Mouse (Mus musculus) thymus, adult 2 months (tissue): ENCODE measurements around the gene Clcn3. TPM values are rescaled to one million over a fixed set of nuclear protein-coding genes. Genes with fewer than 3 reads are reported as not detected.

Experiments used
- DNase-seq: peaks from one replicate; pipeline ENCODE4 v3.0.0; 2021
- H3K27ac ChIP-seq: fragments of 200-500 bp; 2 replicates; pipeline ENCODE4 v1.5.1; 2012; ENCODE audit warnings: low read length, control low read depth; ENCODE audit not compliant: control insufficient read depth, insufficient read depth
- H3K27me3 ChIP-seq: fragments of 200-500 bp; 2 replicates; pipeline ENCODE4 v1.6.1; 2012; ENCODE audit warnings: mild to moderate bottlenecking, low read length, moderate library complexity, mixed read lengths; ENCODE audit not compliant: control insufficient read depth, insufficient read depth
- H3K36me3 ChIP-seq: fragments of 200-500 bp; 2 replicates; pipeline ENCODE4 v1.6.1; 2012; ENCODE audit warnings: mild to moderate bottlenecking, low read length, moderate library complexity; ENCODE audit not compliant: control insufficient read depth, insufficient read depth
- H3K4me1 ChIP-seq: fragments of 200-500 bp; replicated peaks from 2 replicates; pipeline ENCODE4 v1.6.1; 2012; ENCODE audit warnings: low read length; ENCODE audit not compliant: control insufficient read depth, insufficient read depth
- H3K4me3 ChIP-seq: fragments of 200-500 bp; 2 replicates; pipeline ENCODE4 v1.5.1; 2012; ENCODE audit warnings: mild to moderate bottlenecking, low read length, control low read depth, moderate library complexity; ENCODE audit not compliant: control insufficient read depth, insufficient read depth
- CTCF ChIP-seq: fragments of 200-500 bp; IDR thresholded peaks from 2 replicates; pipeline ENCODE4 v1.5.1; 2012; ENCODE audit warnings: mild to moderate bottlenecking, control low read depth, low read length, moderate library complexity, borderline replicate concordance; ENCODE audit not compliant: control insufficient read depth, poor library complexity, insufficient read depth; ENCODE audit errors: extremely low read depth
- POLR2A ChIP-seq: fragments of 200-500 bp; IDR thresholded peaks from 2 replicates; pipeline ENCODE4 v1.6.1; 2012; ENCODE audit warnings: mild to moderate bottlenecking, low read length, control low read depth, moderate library complexity; ENCODE audit not compliant: control insufficient read depth, poor library complexity, insufficient read depth; ENCODE audit errors: extremely low read depth
- WGBS: fragments of 180-500 bp; shearing (Covaris S2); methylation state at CpG from one replicate; pipeline ENCODE4 v1.1.7; 2018; 5-methylcytosine and 5-hydroxymethylcytosine counted together
- polyA plus RNA-seq: library from polyadenylated mRNA; depleted of rRNA; stranded (reverse); fragments of >200 nt; gene quantifications from 2 replicates; pipeline ENCODE4 v1.2.3, GENCODE M21; 2012

The Clcn3 gene
- polyA plus RNA-seq, 1 experiment: 17.2 TPM

DNA sequence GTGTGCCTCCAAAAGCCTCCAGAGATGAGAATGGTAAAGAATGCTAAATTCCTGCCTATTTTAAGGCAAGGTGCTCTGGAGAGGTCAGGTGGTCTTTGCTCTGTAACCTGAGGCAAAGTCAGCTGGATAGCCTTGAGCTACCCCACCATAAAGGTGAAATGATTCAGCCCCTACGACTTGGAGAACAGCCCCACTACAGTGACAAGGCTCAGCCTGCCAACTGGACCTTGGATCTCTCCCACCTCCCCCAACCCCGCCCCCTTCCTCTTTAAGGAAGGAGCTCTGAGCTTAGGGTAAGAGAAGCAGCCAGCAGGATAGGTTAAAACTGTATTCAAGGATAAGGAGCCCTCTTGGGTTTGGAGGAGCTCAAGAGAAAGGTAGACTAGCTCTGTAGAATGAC is 14.0 kb downstream of the Clcn3 start:
- TF ChIP-seq POLR2A (no peak), CTCF (no peak)
- 66% methylated on average over 2 of the region's 2 CpGs for WGBS
- no peak overlapping the region for H3K4me3 ChIP-seq
- H3K4me1 ChIP-seq: peaks cover 2% of the 10 kb centered on the region
- no peak for DNase-seq
- no peak overlapping the region for H3K27ac ChIP-seq
- H3K27me3 ChIP-seq: no peaks in the 10 kb centered on the region
- no peaks in the 10 kb centered on the region for H3K36me3 ChIP-seq

DNA sequence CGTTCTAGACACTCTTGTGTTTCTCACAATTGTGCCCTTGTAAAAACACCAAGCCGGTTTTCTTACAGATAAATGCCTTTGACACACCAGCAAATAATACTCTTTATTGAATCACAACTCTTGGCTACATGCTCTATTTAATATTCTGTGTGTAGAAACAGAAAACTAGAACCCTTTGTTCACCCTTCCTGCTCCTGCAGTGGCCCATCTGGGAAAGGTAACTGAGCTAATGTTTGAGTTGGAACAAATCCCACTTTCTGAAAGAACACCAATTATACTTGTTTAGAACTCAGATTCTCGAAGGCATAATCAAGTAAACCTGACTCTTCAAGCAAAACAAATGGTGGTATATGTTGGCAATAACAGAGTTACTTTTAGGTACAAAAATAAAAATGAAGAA is 17.4 kb downstream of the Clcn3 start:
- Histone ChIP-seq H3K27me3 (no peaks in the 10 kb centered on the region), H3K27ac (no peak overlapping the region), H3K4me1 (peaks cover 2% of the 10 kb centered on the region), H3K4me3 (no peak overlapping the region), H3K36me3 (no peaks in the 10 kb centered on the region)
- TF ChIP-seq POLR2A (no peak), CTCF (no peak)
- DNase-seq: no peak
- WGBS: 76% methylated on average over 3 of the region's 3 CpGs

DNA sequence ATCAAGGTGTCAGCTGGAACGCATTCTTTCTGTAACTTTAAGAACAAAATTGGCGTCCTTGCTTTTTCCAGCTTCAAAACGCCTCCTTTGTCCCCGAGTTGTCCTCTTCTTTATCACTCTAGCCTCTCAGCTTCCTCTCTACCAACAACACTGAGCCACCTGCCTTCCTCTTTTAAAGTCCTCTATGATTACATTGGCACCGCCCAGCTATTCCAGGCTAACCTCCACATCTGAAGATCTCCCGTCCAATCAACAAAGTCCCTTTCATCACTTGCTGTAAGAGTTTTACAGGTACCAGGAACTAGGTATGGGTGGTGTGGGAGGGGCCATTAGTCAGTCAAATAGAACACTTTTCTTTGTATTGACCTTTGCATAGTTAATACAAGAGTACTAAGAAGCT is 17.8 kb downstream of the Clcn3 start:
- no peak overlapping the region for H3K27ac ChIP-seq
- WGBS: 48% methylated on average over 6 of the region's 6 CpGs
- H3K36me3 ChIP-seq: no peaks in the 10 kb centered on the region
- H3K27me3 ChIP-seq: no peaks in the 10 kb centered on the region
- H3K4me1 ChIP-seq: peaks cover 2% of the 10 kb centered on the region
- TF ChIP-seq POLR2A: no peak
- TF ChIP-seq CTCF: no peak
- no peak for DNase-seq
- no peak overlapping the region for H3K4me3 ChIP-seq

DNA sequence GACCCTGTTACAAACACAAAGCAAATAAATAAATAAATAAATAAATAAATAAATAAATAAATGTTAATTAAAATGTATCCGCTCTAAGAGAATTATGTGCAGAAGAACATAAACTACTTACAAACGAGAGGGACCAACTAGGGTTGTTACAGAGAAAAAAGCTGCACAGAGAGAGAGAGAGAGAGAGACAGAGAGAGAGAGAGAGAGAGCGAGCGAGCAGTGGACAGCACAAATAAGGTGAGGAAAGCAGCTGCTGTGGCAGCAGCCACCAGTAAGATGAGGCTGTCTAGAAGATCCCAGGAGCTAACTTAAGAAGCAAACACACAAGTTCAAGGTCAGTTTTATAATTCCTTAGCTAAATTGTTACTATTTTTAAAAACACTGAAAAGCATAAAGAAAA is 18.6 kb downstream of the Clcn3 start:
- no peak for DNase-seq
- 95% methylated on average over 4 of the region's 4 CpGs for WGBS
- Histone ChIP-seq H3K36me3 (no peaks in the 10 kb centered on the region), H3K27ac (no peak overlapping the region), H3K27me3 (no peaks in the 10 kb centered on the region), H3K4me3 (no peak overlapping the region), H3K4me1 (peaks cover 2% of the 10 kb centered on the region)
- TF ChIP-seq CTCF: no peak
- no peak for TF ChIP-seq POLR2A

DNA sequence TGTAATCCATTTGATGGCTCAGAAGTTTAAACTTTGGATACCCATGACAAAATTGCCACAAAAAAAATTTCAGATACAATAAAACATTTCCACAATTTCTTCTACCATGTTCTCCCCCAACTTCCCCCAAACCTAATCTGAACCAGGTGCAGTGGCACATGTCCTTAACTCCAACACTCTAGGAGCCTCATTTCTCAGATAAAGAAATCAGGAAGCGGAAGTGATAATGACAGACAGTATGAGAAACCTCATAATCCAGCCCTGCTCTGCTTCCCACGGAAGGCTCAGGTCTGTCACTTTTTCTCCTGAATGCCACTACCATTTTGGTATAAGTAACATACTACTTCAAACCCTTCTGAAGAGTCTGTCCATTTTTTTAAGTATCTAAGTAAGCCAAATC is 19.2 kb downstream of the Clcn3 start:
- Histone ChIP-seq H3K4me1 (peaks cover 2% of the 10 kb centered on the region), H3K36me3 (no peaks in the 10 kb centered on the region), H3K27me3 (no peaks in the 10 kb centered on the region), H3K27ac (no peak overlapping the region), H3K4me3 (no peak overlapping the region)
- WGBS: 69% methylated on average over 2 of the region's 2 CpGs
- TF ChIP-seq POLR2A: no peak
- no peak for TF ChIP-seq CTCF
- DNase-seq: no peak

DNA sequence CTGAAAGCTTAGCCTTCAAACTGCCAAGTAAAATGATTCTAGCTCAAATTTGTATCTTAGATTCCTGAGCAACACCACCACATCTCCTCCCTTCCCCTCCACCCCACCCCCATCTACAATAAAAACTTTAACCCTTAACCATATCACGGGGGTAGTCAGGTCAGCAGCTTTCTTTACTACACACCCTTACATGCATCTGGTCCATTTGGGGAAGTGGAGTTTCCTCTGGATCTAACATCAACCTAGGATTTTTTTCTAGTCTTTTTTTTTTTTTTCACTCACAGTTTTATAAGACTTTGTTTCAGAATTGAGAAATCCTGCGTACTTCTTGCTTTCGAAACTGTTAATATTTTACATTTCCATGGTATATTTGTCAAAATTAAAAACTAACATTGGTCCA is 20.3 kb downstream of the Clcn3 start:
- H3K27ac ChIP-seq: no peak overlapping the region
- H3K27me3 ChIP-seq: no peaks in the 10 kb centered on the region
- no peak for DNase-seq
- WGBS: 81% methylated on average over 3 of the region's 3 CpGs
- H3K4me3 ChIP-seq: no peak overlapping the region
- TF ChIP-seq CTCF (no peak), POLR2A (no peak)
- no peaks in the 10 kb centered on the region for H3K36me3 ChIP-seq
- peaks cover 2% of the 10 kb centered on the region for H3K4me1 ChIP-seq

DNA sequence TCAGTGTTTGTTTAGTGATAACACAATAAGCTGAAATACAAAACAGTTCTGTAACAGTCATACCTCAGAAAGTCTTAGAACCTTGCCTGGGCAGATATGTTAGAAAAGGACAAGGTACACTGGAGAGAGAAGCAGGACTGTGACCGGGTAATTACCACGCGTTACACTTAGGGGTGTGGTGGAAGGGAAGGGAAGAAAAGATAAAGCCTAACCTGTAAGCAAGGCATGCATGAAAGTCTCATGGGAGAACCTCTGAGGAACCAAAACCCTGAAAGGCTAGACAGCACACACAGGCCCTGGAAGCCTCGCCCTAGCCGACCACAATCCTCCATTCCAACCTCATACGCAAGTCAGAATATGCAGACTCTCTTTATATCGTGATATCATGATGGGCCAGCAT is 26.3 kb downstream of the Clcn3 start:
- Histone ChIP-seq H3K27ac (no peak overlapping the region), H3K4me1 (no peaks in the 10 kb centered on the region), H3K27me3 (no peaks in the 10 kb centered on the region), H3K36me3 (no peaks in the 10 kb centered on the region), H3K4me3 (no peak overlapping the region)
- no peak for DNase-seq
- WGBS: 88% methylated on average over 7 of the region's 7 CpGs
- TF ChIP-seq CTCF: no peak
- no peak for TF ChIP-seq POLR2A

DNA sequence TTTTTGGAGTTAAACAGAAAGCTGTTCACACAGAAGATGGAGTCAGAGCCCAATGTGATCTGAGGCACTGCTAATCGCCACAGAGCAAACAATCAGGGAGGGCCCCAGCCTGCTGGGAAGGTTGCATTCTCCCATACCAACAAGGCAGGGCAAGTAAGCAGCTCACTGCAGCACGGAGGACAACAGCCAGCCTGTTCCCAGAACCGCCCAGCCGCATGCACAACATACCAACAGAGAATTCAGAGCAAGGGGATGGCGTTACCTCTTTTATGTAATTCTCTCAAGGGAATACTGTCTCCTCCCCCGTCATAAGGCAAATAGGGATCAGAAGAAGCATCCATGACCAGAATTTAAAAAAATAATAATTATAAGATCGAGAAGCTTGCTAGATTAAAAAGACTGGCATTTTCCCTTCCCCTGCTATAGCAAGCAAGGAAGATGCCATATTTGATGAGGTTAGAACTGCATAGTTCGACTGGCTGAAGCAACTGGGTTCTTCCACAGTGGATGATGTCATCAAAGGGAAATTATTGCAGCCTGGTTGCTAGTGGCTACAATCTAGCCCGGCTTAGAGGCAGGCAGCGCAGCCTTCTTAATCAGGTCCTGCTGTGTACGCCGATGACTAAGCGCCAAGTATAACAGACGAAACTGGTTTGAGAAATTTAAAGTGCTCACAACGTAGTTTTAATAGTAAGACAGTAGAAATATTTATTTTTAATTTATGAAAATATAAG is 28.7 kb downstream of the Clcn3 start:
- 78% methylated on average over 15 of the region's 15 CpGs for whole genome bisulfite sequencing
- TF ChIP-seq POLR2A (no peak), CTCF (no peak)
- H3K4me3 ChIP-seq: no peak overlapping the region
- no peaks in the 10 kb centered on the region for H3K4me1 ChIP-seq
- H3K27ac ChIP-seq: no peak overlapping the region
- H3K36me3 ChIP-seq: no peaks in the 10 kb centered on the region
- no peaks in the 10 kb centered on the region for H3K27me3 ChIP-seq
- no peak for DNase-seq
